Mouse (Mus musculus): ENCODE results near the gene Txlng. TPM values are rescaled to one million over a fixed set of nuclear protein-coding genes. Genes with fewer than 3 reads are reported as not detected.

Gene Txlng
- polyA plus RNA-seq, 1 experiment: 1.8 TPM

DNA sequence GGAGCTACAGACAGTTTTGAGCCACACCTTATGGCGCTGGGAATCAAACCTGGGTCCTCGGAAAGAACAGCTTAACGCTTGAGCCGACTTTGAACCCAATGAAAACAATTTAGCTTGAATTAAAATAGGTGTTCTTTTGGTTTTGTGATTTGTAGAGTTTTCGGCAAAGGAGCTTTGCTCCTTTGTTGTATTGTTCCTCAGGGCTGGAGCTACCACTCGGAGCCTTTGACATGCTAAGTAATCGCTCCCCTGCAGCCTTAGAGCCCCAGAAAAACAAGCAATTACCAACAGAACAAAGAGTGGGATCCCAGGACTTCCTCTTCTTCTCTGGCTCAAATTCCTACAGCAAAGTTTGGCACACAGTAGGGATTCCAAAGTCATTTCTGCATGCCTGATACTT is 73.2 kb downstream of the Txlng start:
- no peaks in the 10 kb centered on the region for H3K36me3 ChIP-seq (ENCODE audit: control insufficient read depth, insufficient read depth)
- no peak overlapping the region for H3K4me2 ChIP-seq (ENCODE audit: low read depth)
- H3K79me2 ChIP-seq (ENCODE audit: control insufficient read depth, insufficient read depth): peaks cover 2% of the 10 kb centered on the region
- no peak overlapping the region for H3K4me3 ChIP-seq
- no peak overlapping the region for H3ac ChIP-seq (ENCODE audit: control insufficient read depth, insufficient read length)
- TF ChIP-seq USF1 (IDR thresholded peaks at IDR 0.05; ENCODE audit: low read depth) (no peak), TCF12 (IDR thresholded peaks at IDR 0.05; ENCODE audit: insufficient read depth, poor library complexity, severe bottlenecking) (no peak), TCF3 (IDR thresholded peaks at IDR 0.05; ENCODE audit: insufficient read length, low read depth) (no peak)
- no peaks in the 10 kb centered on the region for H3K27me3 ChIP-seq (ENCODE audit: control insufficient read depth, insufficient read depth, insufficient read length)

DNA sequence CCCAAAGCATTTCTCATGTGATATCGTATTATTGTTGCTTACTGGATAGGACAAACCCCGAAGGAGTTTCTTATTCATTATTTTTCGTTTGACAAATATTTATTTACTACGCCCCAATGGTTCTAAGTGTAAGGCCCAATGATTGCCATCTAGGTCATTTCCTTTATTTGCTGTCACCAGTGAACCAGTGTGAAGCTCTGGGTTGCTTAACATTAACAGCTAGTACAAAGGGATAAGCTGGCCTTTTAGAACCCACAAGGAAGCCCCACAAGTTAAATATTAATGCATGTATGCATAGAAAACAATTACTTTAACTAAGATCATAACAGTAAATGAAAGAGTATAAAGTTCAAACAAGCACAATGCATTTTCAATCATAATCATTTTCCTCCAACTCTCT is 74.9 kb downstream of the Txlng start:
- no peak overlapping the region for H3K4me2 ChIP-seq (ENCODE audit: low read depth)
- no peaks in the 10 kb centered on the region for H3K36me3 ChIP-seq (ENCODE audit: control insufficient read depth, insufficient read depth)
- TF ChIP-seq POLR2A (IDR thresholded peaks at IDR 0.05; ENCODE audit: insufficient read length, low read depth) (no peak), POLR2AphosphoS2 (IDR thresholded peaks at IDR 0.05; ENCODE audit: insufficient read length, low read depth) (no peak), E2F4 (IDR thresholded peaks at IDR 0.05; ENCODE audit: insufficient read depth) (no peak), MYOD1 (IDR thresholded peaks at IDR 0.05; ENCODE audit: control insufficient read depth in 1 of 3, insufficient read length in 2 of 3, low read depth in 2 of 3) (no peak), TCF3 (IDR thresholded peaks at IDR 0.05; ENCODE audit: insufficient read length, low read depth) (no peak), USF1 (IDR thresholded peaks at IDR 0.05; ENCODE audit: low read depth) (no peak), REST (IDR thresholded peaks at IDR 0.05; ENCODE audit: insufficient read depth, insufficient read length) (no peak), TCF12 (IDR thresholded peaks at IDR 0.05; ENCODE audit: insufficient read depth, poor library complexity, severe bottlenecking) (no peak), CEBPB (IDR thresholded peaks at IDR 0.05; ENCODE audit: insufficient read depth, poor library complexity, severe bottlenecking) (no peak), SRF (IDR thresholded peaks at IDR 0.05; ENCODE audit: control insufficient read depth, insufficient read length, low read depth) (no peak), MAX (IDR thresholded peaks at IDR 0.05; ENCODE audit: low read depth) (no peak), MYOG (IDR thresholded peaks at IDR 0.05; ENCODE audit: control insufficient read depth in 1 of 3, insufficient read depth in 1 of 3, insufficient read length in 2 of 3, low read depth in 2 of 3) (no peak)
- H3K79me2 ChIP-seq (ENCODE audit: control insufficient read depth, insufficient read depth): no peaks in the 10 kb centered on the region
- H3ac ChIP-seq (ENCODE audit: control insufficient read depth, insufficient read length): no peak overlapping the region
- H3K4me3 ChIP-seq: no peak overlapping the region
- no peaks in the 10 kb centered on the region for H3K27me3 ChIP-seq (ENCODE audit: control insufficient read depth, insufficient read depth, insufficient read length)

DNA sequence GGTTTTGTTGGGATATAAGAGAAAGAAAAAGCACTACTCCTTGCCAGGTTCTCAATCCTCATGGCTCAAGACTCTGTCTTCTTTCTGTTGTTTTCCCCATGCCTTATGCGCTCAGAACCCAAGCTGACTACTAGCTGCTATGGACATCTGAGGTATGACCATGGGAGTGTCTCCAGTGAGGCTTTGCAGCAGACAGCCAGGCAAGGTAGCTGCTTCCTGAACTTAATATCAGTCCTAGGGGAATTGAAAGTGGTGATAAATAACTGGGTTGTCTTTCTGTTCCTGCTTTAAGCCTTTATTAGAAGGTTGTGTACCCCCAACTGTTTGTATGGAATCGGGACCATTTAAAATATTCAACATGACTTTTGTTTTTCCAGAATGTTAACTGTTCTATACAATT is 76.8 kb downstream of the Txlng start:
- Histone ChIP-seq H3K36me3 (ENCODE audit: control insufficient read depth, insufficient read depth) (no peaks in the 10 kb centered on the region), H3K27me3 (ENCODE audit: control insufficient read depth, insufficient read depth, insufficient read length) (no peaks in the 10 kb centered on the region), H3K4me2 (ENCODE audit: low read depth) (no peak overlapping the region), H3K79me2 (ENCODE audit: control insufficient read depth, insufficient read depth) (no peaks in the 10 kb centered on the region), H3K4me3 (no peak overlapping the region), H3ac (ENCODE audit: control insufficient read depth, insufficient read length) (no peak overlapping the region)
- no peak for TF ChIP-seq TCF12 (IDR thresholded peaks at IDR 0.05; ENCODE audit: insufficient read depth, poor library complexity, severe bottlenecking)
- TF ChIP-seq REST (IDR thresholded peaks at IDR 0.05; ENCODE audit: insufficient read depth, insufficient read length): no peak
- no peak for TF ChIP-seq MYOD1 (IDR thresholded peaks at IDR 0.05; ENCODE audit: control insufficient read depth in 1 of 3, insufficient read length in 2 of 3, low read depth in 2 of 3)
- no peak for TF ChIP-seq MYOG (IDR thresholded peaks at IDR 0.05; ENCODE audit: control insufficient read depth in 1 of 3, insufficient read depth in 1 of 3, insufficient read length in 2 of 3, low read depth in 2 of 3)

DNA sequence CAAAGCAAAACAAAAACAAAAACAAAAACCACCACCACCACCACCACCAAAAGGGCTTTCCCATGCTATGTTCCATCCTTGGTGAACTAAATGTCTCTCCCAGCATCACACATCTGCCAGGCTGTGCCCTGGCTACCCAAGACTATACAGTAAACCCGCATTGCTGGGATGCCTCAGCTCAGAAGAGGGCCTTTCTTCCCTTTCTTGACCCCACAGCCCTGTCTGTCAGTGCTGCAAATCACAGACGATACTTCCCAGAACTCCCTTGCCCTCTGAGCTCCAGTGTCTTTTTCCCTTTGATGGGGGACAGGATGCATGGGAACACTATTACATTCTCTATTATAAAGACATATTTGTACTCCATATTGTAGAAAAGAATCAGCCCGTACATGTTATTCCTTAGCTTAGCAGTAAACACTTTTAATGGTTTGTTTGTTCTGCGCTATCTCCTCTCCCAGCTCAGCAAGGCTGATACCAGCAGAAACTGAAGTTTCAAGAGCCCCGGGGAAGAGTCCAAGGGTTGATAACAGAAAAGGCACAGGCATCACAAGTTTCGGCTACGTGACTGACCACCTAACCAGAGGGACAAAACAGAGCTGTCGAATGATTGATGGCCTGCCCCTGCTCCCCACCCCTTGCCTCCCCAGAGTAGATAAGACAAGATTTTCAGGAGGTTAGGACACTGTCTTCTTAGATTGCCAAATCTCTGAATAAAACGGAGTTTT is 80.4 kb downstream of the Txlng start:
- Histone ChIP-seq H3ac (ENCODE audit: control insufficient read depth, insufficient read length) (no peak overlapping the region), H3K4me2 (ENCODE audit: low read depth) (no peak overlapping the region), H3K36me3 (ENCODE audit: control insufficient read depth, insufficient read depth) (no peaks in the 10 kb centered on the region), H3K79me2 (ENCODE audit: control insufficient read depth, insufficient read depth) (no peaks in the 10 kb centered on the region), H3K4me3 (no peak overlapping the region), H3K27me3 (ENCODE audit: control insufficient read depth, insufficient read depth, insufficient read length) (no peaks in the 10 kb centered on the region)
- TF ChIP-seq E2F4 (IDR thresholded peaks at IDR 0.05; ENCODE audit: insufficient read depth): no peak
- TF ChIP-seq USF1 (IDR thresholded peaks at IDR 0.05; ENCODE audit: low read depth): no peak
- TF ChIP-seq POLR2A (IDR thresholded peaks at IDR 0.05; ENCODE audit: insufficient read length, low read depth): no peak
- no peak for TF ChIP-seq TCF12 (IDR thresholded peaks at IDR 0.05; ENCODE audit: insufficient read depth, poor library complexity, severe bottlenecking)
- TF ChIP-seq MAX (IDR thresholded peaks at IDR 0.05; ENCODE audit: low read depth): no peak
- TF ChIP-seq CEBPB (IDR thresholded peaks at IDR 0.05; ENCODE audit: insufficient read depth, poor library complexity, severe bottlenecking): no peak
- TF ChIP-seq TCF3 (IDR thresholded peaks at IDR 0.05; ENCODE audit: insufficient read length, low read depth): no peak
- TF ChIP-seq SRF (IDR thresholded peaks at IDR 0.05; ENCODE audit: control insufficient read depth, insufficient read length, low read depth): no peak
- TF ChIP-seq MYOG (IDR thresholded peaks at IDR 0.05; ENCODE audit: control insufficient read depth in 1 of 3, insufficient read depth in 1 of 3, insufficient read length in 2 of 3, low read depth in 2 of 3): no peak
- no peak for TF ChIP-seq MYOD1 (IDR thresholded peaks at IDR 0.05; ENCODE audit: control insufficient read depth in 1 of 3, insufficient read length in 2 of 3, low read depth in 2 of 3)

GRCm38 (mm10) chrX:162736140-162736659 is 93.1 kb downstream of the Txlng start:
- H3K4me2 ChIP-seq (ENCODE audit: low read depth): peak overlapping the region; percentile 86
- H3K27me3 ChIP-seq (ENCODE audit: control insufficient read depth, insufficient read depth, insufficient read length): no peaks in the 10 kb centered on the region
- H3K79me2 ChIP-seq (ENCODE audit: control insufficient read depth, insufficient read depth): no peaks in the 10 kb centered on the region
- no peak overlapping the region for H3ac ChIP-seq (ENCODE audit: control insufficient read depth, insufficient read length)
- peak overlapping the region; percentile 26 for H3K4me3 ChIP-seq
- TF ChIP-seq MYOG (IDR thresholded peaks at IDR 0.05; ENCODE audit: control insufficient read depth in 1 of 3, insufficient read depth in 1 of 3, insufficient read length in 2 of 3, low read depth in 2 of 3) (peak in 1 of 3 experiments; percentile 4), TCF3 (IDR thresholded peaks at IDR 0.05; ENCODE audit: insufficient read length, low read depth) (no peak)
- H3K36me3 ChIP-seq (ENCODE audit: control insufficient read depth, insufficient read depth): no peaks in the 10 kb centered on the region
